Comparison of ENCODE assay signal across 8 mouse cellular contexts in the genomic region with DNA sequence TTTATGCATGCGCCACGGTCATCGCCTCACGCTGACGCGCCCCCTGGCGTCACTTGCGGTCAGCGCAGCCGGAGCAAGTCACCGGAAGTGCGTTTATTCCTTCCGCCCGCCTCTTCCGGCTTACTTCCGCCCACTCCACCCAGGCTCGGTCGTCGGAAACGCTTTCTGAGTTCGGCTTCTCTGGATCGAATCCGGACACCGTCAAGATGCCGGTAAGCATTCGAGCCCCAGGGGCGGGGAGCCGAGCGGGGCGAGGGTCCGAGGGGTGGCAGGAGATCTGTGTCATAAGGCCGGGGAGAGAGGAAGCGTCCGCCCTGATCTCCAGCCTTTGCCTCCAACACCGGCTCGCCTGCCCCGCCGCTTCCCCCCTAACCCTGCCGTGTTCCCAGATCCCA. TPM values are rescaled to one million over a fixed set of nuclear protein-coding genes. Genes with fewer than 3 reads are reported as not detected.
A peak's percentile ranks its signal among the peaks of the same experiment; 100 is the strongest.
DNase-seq lines count a peak whose midpoint lies in the region; ATAC-seq and TF ChIP-seq lines count a peak whose summit lies in the region.

Gene Arpc3, plus strand, starts transcription at position 93 of the 395 bp plus-strand sequence.

- ATAC-seq in G1E (ENCODE audit: extremely low read depth, insufficient number of reproducible peaks, low FRiP score, poor library complexity, severe bottlenecking) = peak; percentile 89
- ATAC-seq in forebrain, embryonic 16.5 days = peak; percentile 95
- ATAC-seq in lung, embryonic 14.5 days (ENCODE audit: insufficient read depth) = peak; percentile 83

- H3K27me3 ChIP-seq in G1E (ENCODE audit: insufficient read depth, low read length) = no peaks in the 10 kb centered on the region
- no peaks in the 10 kb centered on the region for H3K27me3 ChIP-seq in forebrain, embryonic 16.5 days (replicated peaks; ENCODE audit: control insufficient read depth, insufficient read depth, low read length)
- no peaks in the 10 kb centered on the region for H3K27me3 ChIP-seq in lung, embryonic 14.5 days (ENCODE audit: insufficient read depth, low read length)
- H3K27me3 ChIP-seq in thymus, adult 2 months (ENCODE audit: control insufficient read depth, insufficient read depth, low read length) = no peaks in the 10 kb centered on the region

- peak within 1 kb of the TSS; percentile 69 for H3K4me2 ChIP-seq in forebrain, embryonic 16.5 days (ENCODE audit: low read length)
- peak within 1 kb of the TSS; percentile 84 for H3K4me2 ChIP-seq in lung, embryonic 14.5 days

- peak within 1 kb of the TSS; percentile 29 for H3K27ac ChIP-seq in forebrain, embryonic 16.5 days (ENCODE audit: low read length)
- peak within 1 kb of the TSS; percentile 96 for H3K27ac ChIP-seq in layer of hippocampus, adult 2 months
- H3K27ac ChIP-seq in lung, embryonic 14.5 days (ENCODE audit: low read depth) = peak within 1 kb of the TSS; percentile 69; the same call in 1 of the 2 replicates
- H3K27ac ChIP-seq in olfactory bulb, adult 2 months (ENCODE audit: insufficient read depth, low read depth, low read length) = 0 out of 2 replicates have a peak within 1 kb of the TSS, but pooled peaks have one; percentile 39
- H3K27ac ChIP-seq in thymus, adult 2 months (ENCODE audit: control insufficient read depth, insufficient read depth, low read length) = peak within 1 kb of the TSS; percentile 28

- peaks cover 23% of the 10 kb centered on the region for H3K4me1 ChIP-seq in G1E (ENCODE audit: insufficient read depth, low read depth, low read length)
- H3K4me1 ChIP-seq in forebrain, embryonic 16.5 days (replicated peaks; ENCODE audit: control insufficient read depth, insufficient read depth, low read length) = peaks cover 10% of the 10 kb centered on the region
- no peaks in the 10 kb centered on the region; the same call in 1 of the 2 replicates for H3K4me1 ChIP-seq in lung, embryonic 14.5 days (ENCODE audit: insufficient read depth)
- peaks cover 15% of the 10 kb centered on the region; the same call in 1 of the 2 replicates for H3K4me1 ChIP-seq in olfactory bulb, adult 2 months (ENCODE audit: control insufficient read depth, insufficient read depth, low read length)
- H3K4me1 ChIP-seq in thymus, adult 2 months (replicated peaks; ENCODE audit: control insufficient read depth, insufficient read depth, low read length) = peaks cover 15% of the 10 kb centered on the region

- H3K9ac ChIP-seq in forebrain, embryonic 16.5 days (replicated peaks; ENCODE audit: low read depth, low read length) = peak within 1 kb of the TSS; percentile 70
- H3K9ac ChIP-seq in lung, embryonic 14.5 days = peak within 1 kb of the TSS; percentile 85

- peak; percentile 73 for TF ChIP-seq CTCF in G1E (IDR thresholded peaks at IDR 0.05; ENCODE audit: low read depth, low read length)
- TF ChIP-seq CTCF in layer of hippocampus, adult 2 months (conservative IDR thresholded peaks at IDR 0.05) = peak; percentile 91
- peak; percentile 92 for TF ChIP-seq CTCF in lung, embryonic 14.5 days (IDR thresholded peaks at IDR 0.05; ENCODE audit: low read depth)
- peak; percentile 77 for TF ChIP-seq CTCF in olfactory bulb, adult 2 months (IDR thresholded peaks at IDR 0.05; ENCODE audit: insufficient read depth, low read depth, low read length)
- peak; percentile 86 for TF ChIP-seq CTCF in thymus, adult 2 months (IDR thresholded peaks at IDR 0.05; ENCODE audit: borderline replicate concordance, control insufficient read depth, extremely low read depth, insufficient read depth, low read length, poor library complexity)

- intact Hi-C loops in heart, postnatal 36 days (cut with DNase I) = loop anchor here (5.0 kb wide), 1 partner anchor 124 kb away; no protein-coding TSS in a partner anchor

- peak; percentile 71 for DNase-seq in G1E (ENCODE audit: low spot score)
- DNase-seq in cerebellum, adult 18-20 months = peak; percentile 88 to 96
- peak; percentile 94 for DNase-seq in heart, postnatal 36 days
- DNase-seq in layer of hippocampus, adult 2 months (ENCODE audit: low spot score in 2 of 2) = peak; percentile 92 to 94
- DNase-seq in lung, embryonic 14.5 days = peak; percentile 98
- peak; percentile 88 for DNase-seq in thymus, adult 2 months

- TF ChIP-seq POLR2A in olfactory bulb, adult 2 months (IDR thresholded peaks at IDR 0.05; ENCODE audit: insufficient read depth, low read depth, low read length) = peak; percentile 63; the same call in 1 of the 2 replicates
- TF ChIP-seq POLR2A in thymus, adult 2 months (IDR thresholded peaks at IDR 0.05; ENCODE audit: control insufficient read depth, extremely low read depth, insufficient read depth, low read length, poor library complexity) = peak; percentile 79

- WGBS in forebrain, embryonic 16.5 days = under 1% methylated on average over 38 of the region's 39 CpGs
- whole genome bisulfite sequencing in lung, embryonic 14.5 days = 0% methylated on average over 39 of the region's 39 CpGs
- WGBS in olfactory bulb, adult 2 months = under 1% methylated on average over 39 of the region's 39 CpGs
- WGBS in thymus, adult 2 months = under 1% methylated on average over 39 of the region's 39 CpGs

- peak within 1 kb of the TSS; percentile 94 for H3K4me3 ChIP-seq in G1E (ENCODE audit: low read depth, low read length)
- peak within 1 kb of the TSS; percentile 53 for H3K4me3 ChIP-seq in forebrain, embryonic 16.5 days (replicated peaks; ENCODE audit: low read length)
- peak within 1 kb of the TSS; percentile 95 for H3K4me3 ChIP-seq in layer of hippocampus, adult 2 months
- H3K4me3 ChIP-seq in lung, embryonic 14.5 days (ENCODE audit: low read depth, low read length) = peak within 1 kb of the TSS; percentile 85
- peak within 1 kb of the TSS; percentile 95 for H3K4me3 ChIP-seq in olfactory bulb, adult 2 months (ENCODE audit: insufficient read depth, low read depth, low read length)
- peak within 1 kb of the TSS; percentile 91 for H3K4me3 ChIP-seq in thymus, adult 2 months (ENCODE audit: control insufficient read depth, insufficient read depth, low read length)

- H3K9me3 ChIP-seq in G1E (replicated peaks) = no peaks in the 10 kb centered on the region
- H3K9me3 ChIP-seq in forebrain, embryonic 16.5 days (ENCODE audit: control insufficient read depth, low read length) = no peaks in the 10 kb centered on the region
- H3K9me3 ChIP-seq in lung, embryonic 14.5 days (ENCODE audit: low read depth, low read length) = no peaks in the 10 kb centered on the region

- peaks cover 47% of the 10 kb centered on the region for H3K36me3 ChIP-seq in G1E (replicated peaks)
- peaks cover 2% of the 10 kb centered on the region; the same call in 1 of the 2 replicates for H3K36me3 ChIP-seq in forebrain, embryonic 16.5 days (ENCODE audit: control insufficient read depth, insufficient read depth)
- H3K36me3 ChIP-seq in lung, embryonic 14.5 days (ENCODE audit: insufficient read depth) = peaks cover 4% of the 10 kb centered on the region
- no peaks in the 10 kb centered on the region for H3K36me3 ChIP-seq in thymus, adult 2 months (ENCODE audit: control insufficient read depth, insufficient read depth, low read length)

RNA-seq across cellular contexts. Expression of gene Arpc3, which starts in this region (rescaled TPM):
- total RNA-seq in G1E (2014; fragmentation: Nextera tagmentation) (104 and 112 TPM in 2 replicates), G1E (2017) (708 and 715 TPM in 2 replicates)
- 31.1 and 47.6 TPM in 2 replicates for polyA plus RNA-seq in G1E (2012)
- polyA plus RNA-seq in forebrain, embryonic 16.5 days (2015; fragmentation: Nextera tagmentation; extraction: Ambion mirVana) = 161 and 219 TPM in 2 replicates
- 100 to 1,000 TPM in 1 of 2 experiments, 10 to 100 TPM in 1; 99.6 to 103 TPM for total RNA-seq in heart, postnatal 36 days (2021)
- total RNA-seq in layer of hippocampus, adult 2 months (2021) = 100 to 1,000 TPM; 261 to 275 TPM
- polyA plus RNA-seq in lung, embryonic 14.5 days (2014; fragmentation: Nextera tagmentation; extraction: Ambion mirVana) = 45.7 and 48.7 TPM in 2 replicates
- 430 TPM in 1 of 2 replicates, not detected in the other for polyA plus RNA-seq in olfactory bulb, adult 2 months (2012; ENCODE audit: insufficient read depth, insufficient read length, low replicate concordance, missing spikeins)
- polyA plus RNA-seq in thymus, adult 2 months (2012; rRNA removed) = 220 and 224 TPM in 2 replicates

Comparison
In these comparisons a context has a peak if more than half of its experiments do, and no peak if none do; other contexts are left out.
1. Peak in every context shown above with its lines: DNase-seq, ATAC-seq, H3K4me3 ChIP-seq and H3K27ac ChIP-seq.
2. H3K27ac ChIP-seq: peak in every context shown above with its lines; median percentile 96 in layer of hippocampus, adult 2 months; 69 in lung, embryonic 14.5 days; 39 in olfactory bulb, adult 2 months; 29 in forebrain, embryonic 16.5 days; 28 in thymus, adult 2 months.